8 mouse cellular contexts compared by ENCODE assay signal in genomic region chr2:151970191-151971172, GRCm38 (mm10). TPM values are rescaled to one million over a fixed set of nuclear protein-coding genes. Genes with fewer than 3 reads are reported as not detected.
A peak's percentile ranks its signal among the peaks of the same experiment; 100 is the strongest.
DNase-seq lines count a peak whose midpoint lies in the region; ATAC-seq lines count a peak whose summit lies in the region.

No protein-coding gene starts in this region.

- peak overlapping the region; percentile 41 for H3K4me3 ChIP-seq in embryonic facial prominence, embryonic 13.5 days
- peak overlapping the region; percentile 33 for H3K4me3 ChIP-seq in intestine, embryonic 16.5 days (ENCODE audit: low read length)
- peak overlapping the region; percentile 59 for H3K4me3 ChIP-seq in midbrain, embryonic 10.5 days

- H3K9ac ChIP-seq in embryonic facial prominence, embryonic 13.5 days, result peak overlapping the region; percentile 70
- H3K9ac ChIP-seq in intestine, embryonic 16.5 days (ENCODE audit: low read depth, low read length), result peak overlapping the region; percentile 57

- DNase-seq in adrenal gland, adult 8-10 months, result peak; percentile 78
- peak; percentile 99 for DNase-seq in heart, adult 11 months
- peak; percentile 58 to 64 for DNase-seq in left cerebral cortex, postnatal 36 days (ENCODE audit: low spot score in 2 of 2)
- DNase-seq in midbrain, embryonic 10.5 days (ENCODE audit: low spot score), result peak; percentile 88
- peak; percentile 54 to 68 for DNase-seq in right cerebral cortex, postnatal 36 days (ENCODE audit: low spot score in 2 of 2)
- peak; percentile 85 to 89 for DNase-seq in urinary bladder, postnatal 36 days (ENCODE audit: low spot score in 2 of 2)

- peaks cover 39% of the 10 kb centered on the region for H3K27me3 ChIP-seq in embryonic facial prominence, embryonic 13.5 days
- no peaks in the 10 kb centered on the region for H3K27me3 ChIP-seq in intestine, embryonic 16.5 days (replicated peaks; ENCODE audit: control insufficient read depth, insufficient read depth, low read length)
- peaks cover 60% of the 10 kb centered on the region for H3K27me3 ChIP-seq in midbrain, embryonic 10.5 days (ENCODE audit: low read depth, poor library complexity, severe bottlenecking)

- H3K9me3 ChIP-seq in embryonic facial prominence, embryonic 13.5 days, result no peaks in the 10 kb centered on the region
- no peaks in the 10 kb centered on the region for H3K9me3 ChIP-seq in intestine, embryonic 16.5 days (ENCODE audit: control insufficient read depth, low read length)
- H3K9me3 ChIP-seq in midbrain, embryonic 10.5 days (replicated peaks), result no peaks in the 10 kb centered on the region

- H3K27ac ChIP-seq in embryonic facial prominence, embryonic 13.5 days, result peak overlapping the region; percentile 79
- no peak overlapping the region for H3K27ac ChIP-seq in intestine, embryonic 16.5 days (ENCODE audit: low read length)
- H3K27ac ChIP-seq in midbrain, embryonic 10.5 days (replicated peaks), result peak overlapping the region; percentile 95

- intact Hi-C loops in left cerebral cortex, postnatal 36 days (cut with DNase I), result no loop called here

- ATAC-seq in embryonic facial prominence, embryonic 13.5 days (ENCODE audit: insufficient number of reproducible peaks, insufficient read depth, low FRiP score, low TSS enrichment, low read depth), result peak; percentile 86
- ATAC-seq in intestine, embryonic 16.5 days, result peak; percentile 87

- peak overlapping the region; percentile 71 for H3K4me2 ChIP-seq in embryonic facial prominence, embryonic 13.5 days
- H3K4me2 ChIP-seq in intestine, embryonic 16.5 days (ENCODE audit: low read depth, low read length), result peak overlapping the region; percentile 68

- 46% methylated on average over 53 of the region's 53 CpGs for WGBS in embryonic facial prominence, embryonic 13.5 days
- WGBS in intestine, embryonic 16.5 days, result 46% methylated on average over 53 of the region's 53 CpGs
- WGBS in midbrain, embryonic 10.5 days, result 47% methylated on average over 53 of the region's 53 CpGs

- peaks cover 57% of the 10 kb centered on the region for H3K4me1 ChIP-seq in embryonic facial prominence, embryonic 13.5 days
- H3K4me1 ChIP-seq in intestine, embryonic 16.5 days (ENCODE audit: control insufficient read depth, insufficient read depth, low read length), result peaks cover 33% of the 10 kb centered on the region
- H3K4me1 ChIP-seq in midbrain, embryonic 10.5 days, result peaks cover 89% of the 10 kb centered on the region

- H3K36me3 ChIP-seq in embryonic facial prominence, embryonic 13.5 days, result peaks cover 23% of the 10 kb centered on the region
- peaks cover 16% of the 10 kb centered on the region; the same call in 1 of the 2 replicates for H3K36me3 ChIP-seq in intestine, embryonic 16.5 days (ENCODE audit: control insufficient read depth, insufficient read depth, low read length)
- peaks cover 37% of the 10 kb centered on the region for H3K36me3 ChIP-seq in midbrain, embryonic 10.5 days

RNA-seq across cellular contexts. Expression of gene Fam110a, which starts 9.5 kb away (rescaled TPM):
- 10 to 100 TPM; 13.7 to 15.1 (median 14.1) TPM for total RNA-seq in adrenal gland, adult 8-10 months (2022)
- 20.9 and 23.7 TPM in 2 replicates for polyA plus RNA-seq in embryonic facial prominence, embryonic 13.5 days (2015; fragmentation: Nextera tagmentation; extraction: Ambion mirVana)
- 25.7 and 25.9 TPM in 2 replicates for polyA plus RNA-seq in intestine, embryonic 16.5 days (2015; fragmentation: Nextera tagmentation; extraction: Ambion mirVana)
- 1 to 10 TPM; 7.5 to 8.9 TPM for total RNA-seq in left cerebral cortex, postnatal 36 days (2021)
- polyA plus RNA-seq in midbrain, embryonic 10.5 days (2016; fragmentation: Nextera tagmentation; extraction: Ambion mirVana), result 79.8 and 108 TPM in 2 replicates

RNA-seq across cellular contexts. Expression of gene Slc52a3, which starts 25.8 kb away (rescaled TPM):
- total RNA-seq in adrenal gland, adult 8-10 months (2022), result 1 to 10 TPM; 1.8 to 4.4 (median 3.3) TPM
- polyA plus RNA-seq in embryonic facial prominence, embryonic 13.5 days (2015; fragmentation: Nextera tagmentation; extraction: Ambion mirVana), result 1.4 and 2.2 TPM in 2 replicates
- polyA plus RNA-seq in intestine, embryonic 16.5 days (2015; fragmentation: Nextera tagmentation; extraction: Ambion mirVana), result 6.9 and 7.0 TPM in 2 replicates
- 1 to 10 TPM; 2.2 to 3.2 TPM for total RNA-seq in left cerebral cortex, postnatal 36 days (2021)
- 0.81 and 0.87 TPM in 2 replicates for polyA plus RNA-seq in midbrain, embryonic 10.5 days (2016; fragmentation: Nextera tagmentation; extraction: Ambion mirVana)

RNA-seq across cellular contexts. Expression of gene Angpt4, which starts 59.5 kb away (rescaled TPM):
- total RNA-seq in adrenal gland, adult 8-10 months (2022), result 1 to 10 TPM in 2 of 4 experiments, under 1 TPM in 2; 0.29 to 1.1 (median 0.89) TPM
- 0.28 TPM in 1 of 2 replicates, not detected in the other for polyA plus RNA-seq in embryonic facial prominence, embryonic 13.5 days (2015; fragmentation: Nextera tagmentation; extraction: Ambion mirVana)
- polyA plus RNA-seq in intestine, embryonic 16.5 days (2015; fragmentation: Nextera tagmentation; extraction: Ambion mirVana), result 0.89 and 1.0 TPM in 2 replicates
- total RNA-seq in left cerebral cortex, postnatal 36 days (2021), result under 1 TPM in 1 of 2 experiments, not detected in 1; 0.16 TPM
- polyA plus RNA-seq in midbrain, embryonic 10.5 days (2016; fragmentation: Nextera tagmentation; extraction: Ambion mirVana), result 0.06 and 0.32 TPM in 2 replicates
